ENCODE assay signal across 23 mouse cellular contexts in the genomic region with DNA sequence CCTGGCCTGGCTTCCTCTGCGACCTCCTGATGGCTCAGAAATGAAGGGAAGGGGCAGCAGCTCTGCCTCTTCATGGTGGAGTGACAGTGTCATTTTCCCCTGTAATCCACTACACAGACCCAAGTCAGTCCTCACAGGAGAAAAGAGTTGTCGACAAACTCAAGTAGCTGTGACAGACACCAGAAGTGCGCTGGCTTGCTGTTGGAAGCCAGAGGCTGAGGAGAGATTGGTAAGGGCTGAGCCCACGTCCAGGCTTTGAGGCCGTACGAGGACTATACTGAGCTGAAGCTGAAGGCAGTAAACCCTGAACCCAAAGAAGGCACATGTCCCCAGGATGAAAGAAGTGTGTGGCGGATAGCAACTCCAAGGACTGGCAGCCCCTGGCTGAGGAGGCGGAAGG. TPM values are rescaled to one million over a fixed set of nuclear protein-coding genes. Genes with fewer than 3 reads are reported as not detected.
DNase-seq lines count a peak whose midpoint lies in the region; ATAC-seq and TF ChIP-seq lines count a peak whose summit lies in the region.
"Had no signal": no experiment of that assay in that cellular context is flagged by ENCODE, and none has a peak within 500 bp of the region (broad histone marks: within the 10 kb centered on the region; RNA-seq: fewer than 3 reads in every experiment).

No protein-coding gene starts in this region.

- H3K4me3 ChIP-seq in heart, embryonic 13.5 days = no peak overlapping the region
- H3K4me3 ChIP-seq in lung, embryonic 16.5 days (ENCODE audit: low read length) = no peak overlapping the region
- no peak overlapping the region for H3K4me3 ChIP-seq in lung, adult 2 months (replicated peaks; ENCODE audit: extremely low read depth, low read depth, low read length)
- H3K4me3 ChIP-seq in heart, embryonic 15.5 days = no peak overlapping the region
- H3K4me3 ChIP-seq in heart, postnatal 0 days (ENCODE audit: low read depth, low read length) = no peak overlapping the region
- H3K4me3 ChIP-seq: hindbrain, embryonic 10.5 days; liver, embryonic 12.5 days; myocyte had no signal

- no peak for TF ChIP-seq POLR2A in lung, adult 2 months (IDR thresholded peaks at IDR 0.05; ENCODE audit: borderline replicate concordance, extremely low read depth, low read depth, low read length)

- intact Hi-C loops in heart, postnatal 25 days (cut with DNase I) = loop anchor here (5.0 kb wide), 2 partner anchors 43 to 87 kb away; no protein-coding TSS in a partner anchor

- no peak for DNase-seq in heart, postnatal 25 days (ENCODE audit: low spot score)
- DNase-seq in lung, adult 2 months = no peak
- DNase-seq in heart, postnatal 0 days (ENCODE audit: low spot score) = peak; percentile 51
- DNase-seq: adrenal gland, adult 2 months; cerebellum, adult 8-10 months; gastrocnemius, postnatal 25 days; kidney, adult 8-10 months; kidney, postnatal 25 days; layer of hippocampus, adult 9-11 months; midbrain, embryonic 14.5 days had no signal

- TF ChIP-seq CTCF in lung, adult 2 months (IDR thresholded peaks at IDR 0.05; ENCODE audit: insufficient read depth, low read length) = no peak
- no peak for TF ChIP-seq CTCF in heart, postnatal 0 days (IDR thresholded peaks at IDR 0.05; ENCODE audit: low read depth)

- H3K27me3 ChIP-seq in heart, embryonic 13.5 days (replicated peaks) = peaks cover 62% of the 10 kb centered on the region
- no peaks in the 10 kb centered on the region for H3K27me3 ChIP-seq in lung, embryonic 16.5 days (ENCODE audit: control insufficient read depth, insufficient read depth, low read depth, low read length)
- peaks cover 41% of the 10 kb centered on the region for H3K27me3 ChIP-seq in heart, embryonic 15.5 days
- peaks cover 17% of the 10 kb centered on the region; the same call in 1 of the 2 replicates for H3K27me3 ChIP-seq in heart, postnatal 0 days (ENCODE audit: control insufficient read depth, insufficient read depth, low read length)
- H3K27me3 ChIP-seq: liver, embryonic 12.5 days had no signal

- ATAC-seq in heart, embryonic 13.5 days (ENCODE audit: extremely low read depth, insufficient number of reproducible peaks, low FRiP score, low TSS enrichment) = peak; percentile 53; the same call in 1 of the 2 replicates
- no peak for ATAC-seq in lung, embryonic 16.5 days (ENCODE audit: low read depth)
- peak; percentile 83 for ATAC-seq in heart, embryonic 15.5 days (replicated peaks; ENCODE audit: insufficient number of reproducible peaks, insufficient read depth, low FRiP score, low read depth)
- peak; percentile 89 for ATAC-seq in heart, postnatal 0 days (ENCODE audit: insufficient read depth, low read depth)
- ATAC-seq in erythroid progenitor cell, adult 5-6 weeks (replicated peaks; ENCODE audit: low FRiP score, poor library complexity, severe bottlenecking) = no peak
- ATAC-seq: forebrain, embryonic 16.5 days; hindbrain, postnatal 0 days; liver, embryonic 12.5 days had no signal

- peaks cover 26% of the 10 kb centered on the region for H3K4me1 ChIP-seq in heart, embryonic 13.5 days
- H3K4me1 ChIP-seq in lung, embryonic 16.5 days (replicated peaks; ENCODE audit: control insufficient read depth, insufficient read depth, low read length) = peaks cover 9% of the 10 kb centered on the region
- H3K4me1 ChIP-seq in lung, adult 2 months (ENCODE audit: control insufficient read depth, insufficient read depth, low read length) = no peaks in the 10 kb centered on the region; the same call in 1 of the 2 replicates
- H3K4me1 ChIP-seq in heart, embryonic 15.5 days (replicated peaks) = peaks cover 13% of the 10 kb centered on the region
- peaks cover 10% of the 10 kb centered on the region; the same call in 1 of the 2 replicates for H3K4me1 ChIP-seq in heart, postnatal 0 days (ENCODE audit: control insufficient read depth, insufficient read depth)
- H3K4me1 ChIP-seq: hindbrain, embryonic 10.5 days; liver, embryonic 12.5 days had no signal

- WGBS in heart, embryonic 13.5 days = 40% methylated on average over 8 of the region's 8 CpGs
- WGBS in lung, embryonic 16.5 days = 72% methylated on average over 8 of the region's 8 CpGs
- WGBS in lung, adult 2 months = 88% methylated on average over 8 of the region's 8 CpGs
- 43% methylated on average over 8 of the region's 8 CpGs for WGBS in heart, embryonic 15.5 days
- WGBS in heart, postnatal 0 days = 33% methylated on average over 8 of the region's 8 CpGs

- peak overlapping the region; percentile 35 for H3K4me2 ChIP-seq in heart, embryonic 13.5 days
- H3K4me2 ChIP-seq in lung, embryonic 16.5 days (ENCODE audit: low read depth, low read length) = no peak overlapping the region
- peak overlapping the region; percentile 19; the same call in 1 of the 2 replicates for H3K4me2 ChIP-seq in heart, embryonic 15.5 days
- no peak overlapping the region for H3K4me2 ChIP-seq in heart, postnatal 0 days (ENCODE audit: low read depth, low read length)
- H3K4me2 ChIP-seq: liver, embryonic 12.5 days; lung, embryonic 14.5 days had no signal

- no peaks in the 10 kb centered on the region for H3K36me3 ChIP-seq in heart, embryonic 13.5 days
- no peaks in the 10 kb centered on the region for H3K36me3 ChIP-seq in lung, embryonic 16.5 days (ENCODE audit: control insufficient read depth, insufficient read depth, low read length)
- H3K36me3 ChIP-seq in heart, embryonic 15.5 days = no peaks in the 10 kb centered on the region
- H3K36me3 ChIP-seq in heart, postnatal 0 days (replicated peaks; ENCODE audit: control insufficient read depth, insufficient read depth, low read length) = no peaks in the 10 kb centered on the region
- H3K36me3 ChIP-seq: hindbrain, embryonic 10.5 days; liver, embryonic 12.5 days had no signal

- H3K9ac ChIP-seq in heart, embryonic 13.5 days = 0 out of 2 replicates have a peak overlapping the region, but pooled peaks have one; percentile 37
- no peak overlapping the region; the same call in 1 of the 2 replicates for H3K9ac ChIP-seq in lung, embryonic 16.5 days (ENCODE audit: low read length)
- H3K9ac ChIP-seq in heart, embryonic 15.5 days = no peak overlapping the region
- no peak overlapping the region for H3K9ac ChIP-seq in heart, postnatal 0 days (replicated peaks; ENCODE audit: low read depth, low read length)
- H3K9ac ChIP-seq: liver, embryonic 12.5 days; lung, embryonic 14.5 days had no signal

- peak overlapping the region; percentile 10; the same call in 1 of the 2 replicates for H3K27ac ChIP-seq in heart, embryonic 13.5 days (replicated peaks)
- 0 out of 2 replicates have a peak overlapping the region, but pooled peaks have one; percentile 37 for H3K27ac ChIP-seq in lung, embryonic 16.5 days (ENCODE audit: low read length)
- H3K27ac ChIP-seq in heart, embryonic 15.5 days = peak overlapping the region; percentile 42
- H3K27ac ChIP-seq in heart, postnatal 0 days (ENCODE audit: low read depth) = no peak overlapping the region
- H3K27ac ChIP-seq: hindbrain, embryonic 10.5 days; hindbrain, postnatal 0 days; liver, embryonic 12.5 days had no signal

- TF ChIP-seq EP300 in heart, postnatal 0 days (IDR thresholded peaks at IDR 0.05; ENCODE audit: low read depth) = no peak

- H3K9me3 ChIP-seq in heart, embryonic 13.5 days = no peaks in the 10 kb centered on the region
- H3K9me3 ChIP-seq in lung, embryonic 16.5 days (ENCODE audit: control insufficient read depth, low read length) = no peaks in the 10 kb centered on the region
- no peaks in the 10 kb centered on the region for H3K9me3 ChIP-seq in heart, embryonic 15.5 days (replicated peaks)
- no peaks in the 10 kb centered on the region for H3K9me3 ChIP-seq in heart, postnatal 0 days (replicated peaks; ENCODE audit: control insufficient read depth, low read length)
- H3K9me3 ChIP-seq: hindbrain, embryonic 10.5 days; liver, embryonic 12.5 days had no signal

RNA-seq across cellular contexts. Expression of a gene that starts 21.7 kb away (rescaled TPM):
- not detected in 2 replicates for polyA plus RNA-seq in heart, embryonic 13.5 days (2015; fragmentation: Nextera tagmentation; extraction: Ambion mirVana)
- not detected for total RNA-seq in heart, postnatal 25 days (2021)
- polyA plus RNA-seq in lung, embryonic 16.5 days (2015; fragmentation: Nextera tagmentation; extraction: Ambion mirVana) = not detected in 2 replicates
- polyA plus RNA-seq in lung, adult 2 months (2012; rRNA removed) = not detected in 2 replicates
- not detected in 2 replicates for polyA plus RNA-seq in heart, embryonic 15.5 days (2015; fragmentation: Nextera tagmentation; extraction: Ambion mirVana)
- not detected in 2 replicates for total RNA-seq in heart, postnatal 0 days (2014; rRNA removed; ENCODE audit: low replicate concordance)
- not detected in 2 replicates for polyA plus RNA-seq in heart, postnatal 0 days (2015; fragmentation: Nextera tagmentation; extraction: Ambion mirVana)
- total RNA-seq in erythroid progenitor cell, adult 5-6 weeks (2015; ENCODE audit: low replicate concordance) = not detected in 2 replicates
- total RNA-seq in erythroid progenitor cell, adult 5-6 weeks (2017; ENCODE audit: low replicate concordance) = not detected in 2 replicates
- total RNA-seq: adrenal gland, adult 2 months; gastrocnemius, postnatal 25 days; hindbrain, postnatal 0 days; megakaryocyte, adult 5-6 weeks had no signal
- polyA plus RNA-seq: adrenal gland, adult 2 months; forebrain, embryonic 16.5 days; hindbrain, embryonic 10.5 days; hindbrain, postnatal 0 days; limb, embryonic 11.5 days; liver, embryonic 12.5 days; lung, embryonic 14.5 days; midbrain, embryonic 14.5 days; myocyte; neural tube, embryonic 14.5 days had no signal

Comparison
In these comparisons a context has a peak if more than half of its experiments do, and no peak if none do; other contexts are left out.
1. H3K4me2 ChIP-seq: peak in heart, embryonic 13.5 days (single experiment) and heart, embryonic 15.5 days (single experiment); none in lung, embryonic 16.5 days (single experiment) and heart, postnatal 0 days (single experiment).
2. ATAC-seq: peak in heart, embryonic 13.5 days (single experiment), heart, embryonic 15.5 days (single experiment) and heart, postnatal 0 days (single experiment); none in lung, embryonic 16.5 days (single experiment) and erythroid progenitor cell, adult 5-6 weeks (single experiment).